Mouse (Mus musculus): ENCODE data around the gene Ermap.

The Ermap gene

GRCm38 (mm10) chr4:119140126-119140525 is 49.7 kb downstream of the Ermap start:
- no peak for DNase-seq (ENCODE audit: extremely low read depth, insufficient read length, low spot score)

GRCm38 (mm10) chr4:119138776-119139175 is 51.0 kb downstream of the Ermap start:
- no peak for DNase-seq (ENCODE audit: extremely low read depth, insufficient read length, low spot score)

- DNase-seq (ENCODE audit: extremely low read depth, insufficient read length, low spot score), result no peak
These were observed 51.6 kb downstream of the Ermap start for GRCm38 (mm10) chr4:119138171-119138570.

- no peak for DNase-seq (ENCODE audit: extremely low read depth, insufficient read length, low spot score)
These were observed 52.5 kb downstream of the Ermap start for GRCm38 (mm10) chr4:119137313-119137712.

GRCm38 (mm10) chr4:119133860-119134259 is 56.0 kb downstream of the Ermap start:
- DNase-seq (ENCODE audit: extremely low read depth, insufficient read length, low spot score), result no peak

GRCm38 (mm10) chr4:119133306-119133705 is 56.5 kb downstream of the Ermap start:
- no peak for DNase-seq (ENCODE audit: extremely low read depth, insufficient read length, low spot score)

GRCm38 (mm10) chr4:119131189-119131910 is 58.5 kb downstream of the Ermap start:
- no peak for DNase-seq (ENCODE audit: extremely low read depth, insufficient read length, low spot score)

- DNase-seq (ENCODE audit: extremely low read depth, insufficient read length, low spot score), result no peak
These were observed 60.7 kb downstream of the Ermap start for GRCm38 (mm10) chr4:119129096-119129495.

- no peak for DNase-seq (ENCODE audit: extremely low read depth, insufficient read length, low spot score)
These were observed 61.3 kb downstream of the Ermap start for GRCm38 (mm10) chr4:119128547-119128946.

- DNase-seq (ENCODE audit: extremely low read depth, insufficient read length, low spot score), result no peak
These were observed 62.6 kb downstream of the Ermap start for GRCm38 (mm10) chr4:119127229-119127628.

GRCm38 (mm10) chr4:119125577-119126270 is 64.1 kb downstream of the Ermap start:
- peak; percentile 77 for DNase-seq (ENCODE audit: extremely low read depth, insufficient read length, low spot score)

Data from 3134 (cell line).